Mouse (Mus musculus) lung, embryonic 16.5 days (tissue): ENCODE measurements at regions not wholly inside any gene's neighbourhood (a gene's known extent, or its start where the extent isn't known, plus 50 kb on each side); places are given as distances from the start of the nearest gene placed in this dataset.

Source experiments
- ATAC-seq: fragments of 200-750 bp; cut with Nextera tagmentation; 2 replicates; pipeline ENCODE4 v1.8.0; 2017; ENCODE audit warnings: low read depth, mild to moderate bottlenecking, moderate library complexity
- H3K27ac ChIP-seq: fragments of 300-500 bp; sonication (generic); 2 replicates; pipeline ENCODE4 v1.5.1; 2014; ENCODE audit warnings: mild to moderate bottlenecking, control low read depth, low read length
- H3K27me3 ChIP-seq: fragments of 300-500 bp; sonication (generic); 2 replicates; pipeline ENCODE4 v1.6.1; 2014; ENCODE audit warnings: low read depth, low read length, mixed read lengths; ENCODE audit not compliant: control insufficient read depth, insufficient read depth
- H3K36me3 ChIP-seq: fragments of 300-500 bp; sonication (generic); 2 replicates; pipeline ENCODE4 v1.6.1; 2014; ENCODE audit warnings: low read length; ENCODE audit not compliant: control insufficient read depth, insufficient read depth
- H3K4me1 ChIP-seq: fragments of 300-500 bp; sonication (generic); replicated peaks from 2 replicates; pipeline ENCODE4 v1.6.1; 2014; ENCODE audit warnings: low read length, mixed read lengths; ENCODE audit not compliant: control insufficient read depth, insufficient read depth
- H3K4me2 ChIP-seq: fragments of 300-500 bp; sonication (generic); 2 replicates; pipeline ENCODE4 v1.6.1; 2014; ENCODE audit warnings: low read depth, low read length, control low read depth
- H3K4me3 ChIP-seq: fragments of 300-500 bp; sonication (generic); 2 replicates; pipeline ENCODE4 v1.5.1; 2014; ENCODE audit warnings: mild to moderate bottlenecking, low read length, control low read depth
- H3K9ac ChIP-seq: fragments of 300-500 bp; sonication (generic); 2 replicates; pipeline ENCODE4 v1.6.1; 2014; ENCODE audit warnings: low read length, control low read depth
- H3K9me3 ChIP-seq: fragments of 300-500 bp; sonication (generic); 2 replicates; pipeline ENCODE4 v1.6.1; 2016; ENCODE audit warnings: low read length; ENCODE audit not compliant: control insufficient read depth
- WGBS: fragments of 180-500 bp; shearing (Covaris S2); extraction: QIAGEN DNeasy Blood & Tissue Kit; methylation state at CpG from one replicate; pipeline ENCODE4 v1.1.7; 2014; 5-methylcytosine and 5-hydroxymethylcytosine counted together

DNA sequence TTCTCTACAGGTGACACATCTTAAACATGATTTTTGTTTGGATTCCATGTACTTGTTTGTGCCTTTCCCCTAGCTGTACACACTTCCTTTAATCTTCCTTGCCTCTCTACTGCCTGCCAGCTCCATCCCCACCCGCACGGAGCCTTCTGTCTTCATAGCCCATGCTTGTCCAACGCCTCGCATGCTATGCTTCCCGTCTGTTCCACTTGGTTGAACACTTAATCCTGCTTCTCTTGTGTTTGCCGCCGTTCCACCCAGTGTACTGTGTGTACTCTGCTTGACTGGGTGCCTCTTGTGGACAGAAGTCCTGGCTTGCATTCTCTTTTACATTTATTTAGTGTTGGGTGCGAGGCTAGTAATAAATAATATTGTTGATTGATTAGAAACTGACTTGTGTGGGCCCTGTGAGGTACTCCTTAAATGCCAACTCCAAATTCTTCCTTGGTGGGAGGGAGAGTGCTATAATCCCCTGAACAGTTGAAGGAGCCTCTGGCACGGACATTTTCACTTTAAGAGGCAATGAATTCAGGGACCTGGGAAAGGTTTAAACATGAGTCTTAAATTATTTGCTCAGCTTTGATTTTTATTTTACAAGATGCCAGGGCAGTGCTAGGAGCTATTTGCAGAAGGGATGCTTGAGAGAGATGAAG, 88.9 kb upstream of the Klhl29 start:
- ATAC-seq: peak; percentile 80

DNA sequence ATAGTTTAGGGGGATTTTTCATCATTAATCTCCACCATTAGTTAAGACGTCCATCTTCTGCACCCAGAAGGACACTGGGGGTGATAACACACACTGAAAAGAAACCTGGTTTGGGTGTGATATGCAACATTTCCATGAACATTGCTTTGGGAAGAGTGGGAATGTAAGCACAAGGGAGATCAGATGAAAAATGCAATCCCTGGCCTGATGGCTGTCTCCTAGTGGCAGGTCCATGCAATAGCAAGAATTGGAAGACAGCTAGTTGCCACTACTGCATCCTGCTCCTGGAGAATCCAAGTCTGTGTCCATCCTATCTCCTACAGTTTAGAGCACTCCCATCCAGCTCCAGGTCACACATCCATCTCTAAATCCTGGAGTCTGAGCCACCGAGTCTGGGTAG, 77.7 kb upstream of the Klhl29 start:
- no peak overlapping the region for H3K4me3 ChIP-seq
- no peaks in the 10 kb centered on the region for H3K36me3 ChIP-seq
- no peak overlapping the region for H3K9ac ChIP-seq
- no peaks in the 10 kb centered on the region for H3K27me3 ChIP-seq
- no peak for ATAC-seq
- H3K4me2 ChIP-seq: no peak overlapping the region
- 82% methylated on average over 2 of the region's 2 CpGs for WGBS
- H3K4me1 ChIP-seq: no peaks in the 10 kb centered on the region
- H3K9me3 ChIP-seq: no peaks in the 10 kb centered on the region
- H3K27ac ChIP-seq: no peak overlapping the region

More for the DNA sequence above, 88.9 kb upstream of the Klhl29 start:
- Histone ChIP-seq H3K9ac (no peak overlapping the region), H3K27ac (no peak overlapping the region), H3K4me3 (no peak overlapping the region), H3K36me3 (no peaks in the 10 kb centered on the region), H3K4me2 (no peak overlapping the region), H3K4me1 (peaks cover 2% of the 10 kb centered on the region; the same call in 1 of the 2 replicates), H3K27me3 (no peaks in the 10 kb centered on the region), H3K9me3 (no peaks in the 10 kb centered on the region)
- WGBS: 59% methylated on average over 9 of the region's 9 CpGs

DNA sequence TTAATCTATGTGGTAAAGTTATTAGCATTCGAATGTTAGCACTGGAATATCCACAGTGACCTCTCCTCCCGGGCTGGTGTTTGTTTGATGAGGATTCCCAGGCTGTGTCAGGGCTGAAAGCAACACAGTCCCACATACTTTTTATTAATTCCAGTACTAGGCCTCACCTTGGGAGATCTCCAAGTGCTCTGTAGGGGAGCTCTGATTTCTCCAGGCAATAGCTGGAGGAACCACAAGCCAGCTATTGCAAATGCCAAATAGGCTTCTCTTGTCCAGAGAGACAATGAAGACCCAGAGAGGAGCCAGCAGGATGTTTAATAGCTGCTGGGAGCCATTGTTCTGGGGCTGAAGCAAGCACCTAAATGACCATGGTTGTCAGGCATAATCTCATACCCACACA, 68.2 kb upstream of the Klhl29 start:
- Histone ChIP-seq H3K4me1 (no peaks in the 10 kb centered on the region), H3K9me3 (no peaks in the 10 kb centered on the region), H3K36me3 (no peaks in the 10 kb centered on the region), H3K9ac (no peak overlapping the region), H3K27ac (no peak overlapping the region), H3K4me3 (no peak overlapping the region), H3K4me2 (no peak overlapping the region), H3K27me3 (no peaks in the 10 kb centered on the region)
- ATAC-seq: no peak
- 36% methylated on average over 2 of the region's 2 CpGs for WGBS

DNA sequence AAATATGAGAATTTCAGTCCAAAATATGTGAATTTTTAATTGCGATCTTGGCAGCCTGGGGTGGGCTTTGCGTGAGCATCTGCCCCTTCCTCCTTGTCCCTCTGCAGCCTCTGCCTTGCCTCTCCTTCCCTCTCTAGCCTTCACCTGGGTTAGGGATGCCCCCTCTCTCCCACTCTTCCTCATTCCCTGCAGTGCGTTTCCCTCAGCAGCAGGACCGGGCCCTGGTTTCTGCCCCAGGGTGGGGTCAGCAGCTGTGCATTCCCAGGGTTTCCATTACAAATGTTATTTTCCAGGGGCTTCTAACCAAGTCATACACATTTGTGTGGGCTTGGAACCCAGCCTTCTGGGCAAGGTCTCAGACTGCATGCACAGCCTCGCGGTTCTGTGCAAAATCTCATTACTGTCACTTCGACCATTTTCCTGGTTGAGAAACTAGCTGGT, 67.6 kb upstream of the Klhl29 start:
- no peaks in the 10 kb centered on the region for H3K36me3 ChIP-seq
- H3K4me3 ChIP-seq: no peak overlapping the region
- 62% methylated on average over 7 of the region's 7 CpGs for WGBS
- H3K4me2 ChIP-seq: no peak overlapping the region
- H3K9me3 ChIP-seq: no peaks in the 10 kb centered on the region
- no peaks in the 10 kb centered on the region for H3K27me3 ChIP-seq
- no peaks in the 10 kb centered on the region for H3K4me1 ChIP-seq
- ATAC-seq: no peak
- H3K27ac ChIP-seq: no peak overlapping the region
- H3K9ac ChIP-seq: no peak overlapping the region

DNA sequence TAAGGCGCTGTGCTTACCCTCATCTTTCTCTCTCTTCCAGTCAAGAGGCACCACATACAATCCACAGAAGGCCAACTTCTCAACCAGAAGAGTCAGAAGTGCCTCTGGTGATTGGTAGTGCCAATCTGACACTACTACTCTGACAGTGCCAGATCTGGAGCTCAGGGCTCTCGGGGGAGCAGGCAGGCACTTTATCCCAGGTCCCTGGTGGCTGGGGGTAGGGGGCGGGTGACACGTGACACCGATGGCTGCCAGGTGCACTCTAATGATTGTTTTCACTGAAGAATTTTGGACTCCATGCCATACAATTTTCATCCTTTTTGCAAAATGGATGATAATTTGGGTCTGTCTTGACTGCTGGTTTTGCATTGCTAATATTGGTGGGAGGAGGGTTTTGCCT, 67.2 kb upstream of the Klhl29 start:
- 76% methylated on average over 5 of the region's 5 CpGs for WGBS
- H3K4me1 ChIP-seq: no peaks in the 10 kb centered on the region
- H3K9me3 ChIP-seq: no peaks in the 10 kb centered on the region
- no peak for ATAC-seq
- no peak overlapping the region for H3K4me2 ChIP-seq
- H3K9ac ChIP-seq: no peak overlapping the region
- H3K36me3 ChIP-seq: no peaks in the 10 kb centered on the region
- H3K4me3 ChIP-seq: no peak overlapping the region
- H3K27me3 ChIP-seq: no peaks in the 10 kb centered on the region
- H3K27ac ChIP-seq: no peak overlapping the region

DNA sequence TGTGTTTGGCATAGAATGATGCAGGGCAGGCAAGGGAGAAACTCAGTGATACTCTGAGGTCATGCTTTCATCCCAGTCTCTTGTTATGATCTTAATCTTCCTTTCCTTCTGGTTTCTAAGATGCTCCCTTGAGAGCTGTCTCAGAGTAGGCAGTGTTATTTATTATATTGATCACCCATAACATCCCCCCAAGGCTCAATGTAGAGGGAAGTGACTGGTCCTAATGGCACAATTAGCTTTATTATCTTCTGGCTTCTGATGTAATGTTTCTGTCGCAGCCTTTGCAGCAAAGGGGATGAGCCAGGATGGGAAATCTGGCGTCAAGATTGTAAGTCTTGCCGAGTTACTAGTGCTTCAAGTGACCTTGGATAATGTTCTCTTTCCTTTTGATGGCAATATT, 65.0 kb upstream of the Klhl29 start:
- no peaks in the 10 kb centered on the region for H3K4me1 ChIP-seq
- no peaks in the 10 kb centered on the region for H3K27me3 ChIP-seq
- H3K4me3 ChIP-seq: no peak overlapping the region
- no peak overlapping the region for H3K27ac ChIP-seq
- ATAC-seq: no peak
- WGBS: 85% methylated on average over 3 of the region's 3 CpGs
- H3K4me2 ChIP-seq: no peak overlapping the region
- H3K9me3 ChIP-seq: no peaks in the 10 kb centered on the region
- H3K36me3 ChIP-seq: no peaks in the 10 kb centered on the region
- H3K9ac ChIP-seq: no peak overlapping the region

DNA sequence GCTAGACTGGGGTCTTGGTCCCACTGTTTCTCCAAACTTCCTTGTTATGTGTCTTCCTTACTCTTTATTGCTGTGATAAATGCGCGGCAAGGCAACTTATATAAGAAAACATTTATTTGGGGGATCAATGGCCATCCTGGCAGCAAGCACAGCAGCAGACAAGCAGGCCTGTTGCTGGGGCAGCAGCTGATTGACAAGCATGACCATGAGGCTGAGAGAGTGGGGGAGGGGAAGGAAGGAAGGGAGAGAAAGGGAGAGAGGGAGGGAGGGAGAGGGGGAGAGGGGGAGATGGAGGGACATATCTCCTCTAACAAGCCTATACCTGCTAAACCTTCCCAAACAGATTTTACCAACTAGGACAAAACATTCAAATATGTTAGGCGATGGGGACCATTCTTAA, 60.4 kb upstream of the Klhl29 start:
- WGBS: 82% methylated on average over 3 of the region's 3 CpGs
- Histone ChIP-seq H3K4me1 (no peaks in the 10 kb centered on the region), H3K4me2 (no peak overlapping the region), H3K36me3 (no peaks in the 10 kb centered on the region), H3K4me3 (no peak overlapping the region), H3K27ac (no peak overlapping the region), H3K27me3 (no peaks in the 10 kb centered on the region), H3K9ac (no peak overlapping the region), H3K9me3 (no peaks in the 10 kb centered on the region)
- ATAC-seq: no peak

DNA sequence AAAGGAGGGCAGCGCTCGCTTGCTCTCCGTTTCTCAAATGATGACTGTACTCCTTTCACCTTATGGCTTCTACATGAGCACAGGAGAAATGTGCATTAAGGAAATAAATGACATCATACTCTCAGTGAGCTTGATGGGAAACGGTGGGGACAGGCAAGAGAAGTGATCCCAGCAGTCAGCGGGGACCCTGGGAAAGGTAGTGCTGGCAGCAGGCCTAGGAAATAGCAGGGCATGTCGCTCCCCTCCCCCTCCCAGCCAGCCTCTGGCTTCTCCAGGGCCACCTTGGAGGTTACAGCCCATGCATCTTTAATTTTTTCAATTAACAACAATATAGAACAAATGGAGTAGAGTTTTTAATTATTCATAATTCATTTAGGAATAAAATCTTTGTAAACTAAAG, 58.6 kb upstream of the Klhl29 start:
- no peak overlapping the region for H3K27ac ChIP-seq
- no peaks in the 10 kb centered on the region for H3K4me1 ChIP-seq
- no peak for ATAC-seq
- no peak overlapping the region for H3K4me3 ChIP-seq
- H3K9me3 ChIP-seq: no peaks in the 10 kb centered on the region
- no peaks in the 10 kb centered on the region for H3K27me3 ChIP-seq
- no peak overlapping the region for H3K4me2 ChIP-seq
- no peak overlapping the region for H3K9ac ChIP-seq
- no peaks in the 10 kb centered on the region for H3K36me3 ChIP-seq
- 49% methylated on average over 6 of the region's 6 CpGs for WGBS

DNA sequence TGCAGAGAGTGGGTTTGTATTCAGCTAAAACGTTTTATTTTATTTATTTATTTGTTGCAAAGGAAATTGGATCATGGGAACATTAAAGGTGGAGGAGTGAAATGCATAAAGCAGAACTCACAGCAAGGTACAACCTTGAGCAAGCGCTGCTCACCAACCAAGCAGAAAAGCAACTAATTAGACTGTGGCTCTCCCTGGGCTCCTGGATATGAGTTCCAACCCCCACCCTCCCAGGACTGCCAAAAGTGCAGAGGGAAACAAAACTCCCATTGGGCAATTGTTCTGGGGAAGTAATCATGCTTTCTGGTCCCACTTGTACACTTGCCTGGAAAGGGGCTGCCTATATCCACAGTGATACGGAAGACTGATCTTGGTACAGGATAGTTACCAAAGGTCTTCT, 57.2 kb upstream of the Klhl29 start:
- no peak overlapping the region for H3K27ac ChIP-seq
- WGBS: 77% methylated on average over 3 of the region's 3 CpGs
- no peak for ATAC-seq

DNA sequence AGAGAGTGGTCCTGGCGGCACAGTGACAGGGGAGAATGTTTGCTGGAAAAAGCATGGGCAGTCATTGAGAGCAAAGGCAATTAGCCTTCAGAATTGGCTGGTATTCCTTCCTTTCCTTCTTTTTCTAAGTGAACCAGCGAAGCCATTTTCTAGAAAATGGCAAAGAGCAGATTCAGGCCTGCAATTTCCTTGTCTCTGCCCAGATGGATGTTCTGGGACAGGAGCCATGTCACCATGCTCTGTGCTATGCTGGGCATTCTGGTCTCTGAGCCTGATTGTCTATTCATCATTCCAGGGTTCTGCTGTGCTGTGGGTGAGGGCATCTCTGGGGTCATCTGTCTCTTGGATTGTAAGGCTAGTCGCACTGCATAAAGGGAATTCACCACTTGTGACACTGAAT, 53.3 kb upstream of the Klhl29 start:
- no peaks in the 10 kb centered on the region for H3K36me3 ChIP-seq
- 83% methylated on average over 3 of the region's 3 CpGs for WGBS
- no peak overlapping the region for H3K27ac ChIP-seq
- H3K9ac ChIP-seq: no peak overlapping the region
- H3K4me3 ChIP-seq: no peak overlapping the region
- H3K4me1 ChIP-seq: no peaks in the 10 kb centered on the region
- no peaks in the 10 kb centered on the region for H3K9me3 ChIP-seq
- no peak overlapping the region for H3K4me2 ChIP-seq
- no peak for ATAC-seq
- H3K27me3 ChIP-seq: no peaks in the 10 kb centered on the region

More for the DNA sequence above, 57.2 kb upstream of the Klhl29 start:
- Histone ChIP-seq H3K4me2 (no peak overlapping the region), H3K9me3 (no peaks in the 10 kb centered on the region), H3K27me3 (no peaks in the 10 kb centered on the region), H3K4me3 (no peak overlapping the region), H3K9ac (no peak overlapping the region), H3K4me1 (no peaks in the 10 kb centered on the region), H3K36me3 (no peaks in the 10 kb centered on the region)
